Mouse (Mus musculus) lung, adult 2 months (tissue): Measurements from ENCODE around the gene Cmtr1. TPM values are rescaled to one million over a fixed set of nuclear protein-coding genes. Genes with fewer than 3 reads are reported as not detected.

ENCODE experiments used
- DNase-seq: peaks from one replicate; pipeline ENCODE4 v3.0.0; 2022
- H3K4me1 ChIP-seq: fragments of 200-500 bp; 2 replicates; pipeline ENCODE4 v1.6.1; 2011; ENCODE audit warnings: low read length; ENCODE audit not compliant: control insufficient read depth, insufficient read depth
- H3K4me3 ChIP-seq: fragments of 200-500 bp; replicated peaks from 2 replicates; pipeline ENCODE3; 2011; ENCODE audit warnings: low read depth, mild to moderate bottlenecking, control low read depth, low read length; ENCODE audit errors: extremely low read depth
- CTCF ChIP-seq: fragments of 200-500 bp; IDR thresholded peaks from 2 replicates; pipeline ENCODE4 v1.5.1; 2011; ENCODE audit warnings: mild to moderate bottlenecking, low read length, control low read depth; ENCODE audit not compliant: insufficient read depth
- POLR2A ChIP-seq: fragments of 200-500 bp; IDR thresholded peaks from 2 replicates; pipeline ENCODE4 v1.6.1; 2011; ENCODE audit warnings: low read depth, mild to moderate bottlenecking, control low read depth, low read length, borderline replicate concordance; ENCODE audit errors: extremely low read depth
- WGBS: fragments of 180-500 bp; shearing (Covaris S2); methylation state at CpG from one replicate; pipeline ENCODE4 v1.1.7; 2018; 5-methylcytosine and 5-hydroxymethylcytosine counted together
- polyA plus RNA-seq: library from polyadenylated mRNA; depleted of rRNA; stranded (reverse); fragments of >200 nt; gene quantifications from 2 replicates; pipeline ENCODE4 v1.2.3, GENCODE M21; 2012

Gene Cmtr1
- polyA plus RNA-seq, 1 experiment: 30.7 TPM

- Histone ChIP-seq H3K4me1 (peaks cover 8% of the 10 kb centered on the region), H3K4me3 (no peak overlapping the region)
- no peak for DNase-seq
- TF ChIP-seq POLR2A (no peak), CTCF (no peak)
- WGBS: 80% methylated on average over 10 of the region's 10 CpGs
Measured at GRCm38 (mm10) chr17:29668051-29668986, 7.9 kb downstream of the Cmtr1 start.

- H3K4me3 ChIP-seq: no peak overlapping the region
- DNase-seq: no peak
- peaks cover 8% of the 10 kb centered on the region for H3K4me1 ChIP-seq
- TF ChIP-seq POLR2A (no peak), CTCF (no peak)
- WGBS: 83% methylated on average over 4 of the region's 4 CpGs
Measured at GRCm38 (mm10) chr17:29669030-29669429, 8.6 kb downstream of the Cmtr1 start.

GRCm38 (mm10) chr17:29669936-29670335, 9.5 kb downstream of the Cmtr1 start:
- no peak for DNase-seq
- TF ChIP-seq POLR2A (no peak), CTCF (no peak)
- H3K4me1 ChIP-seq: peaks cover 8% of the 10 kb centered on the region
- H3K4me3 ChIP-seq: no peak overlapping the region

- peaks cover 8% of the 10 kb centered on the region for H3K4me1 ChIP-seq
- DNase-seq: no peak
- TF ChIP-seq CTCF: no peak
- no peak for TF ChIP-seq POLR2A
- H3K4me3 ChIP-seq: no peak overlapping the region
- WGBS: 48% methylated on average over 2 of the region's 2 CpGs
Measured at GRCm38 (mm10) chr17:29671021-29671420, 10.6 kb downstream of the Cmtr1 start.

- WGBS: 86% methylated on average over 4 of the region's 4 CpGs
- H3K4me1 ChIP-seq: peaks cover 8% of the 10 kb centered on the region
- TF ChIP-seq CTCF (no peak), POLR2A (no peak)
- H3K4me3 ChIP-seq: no peak overlapping the region
- DNase-seq: no peak
Measured at GRCm38 (mm10) chr17:29673325-29673724, 12.9 kb downstream of the Cmtr1 start.

GRCm38 (mm10) chr17:29678526-29678925, 18.1 kb downstream of the Cmtr1 start:
- WGBS: 65% methylated on average over 8 of the region's 8 CpGs
- DNase-seq: no peak
- no peak for TF ChIP-seq POLR2A
- no peak for TF ChIP-seq CTCF
- Histone ChIP-seq H3K4me1 (no peaks in the 10 kb centered on the region), H3K4me3 (no peak overlapping the region)

GRCm38 (mm10) chr17:29679038-29679767, 18.8 kb downstream of the Cmtr1 start:
- 74% methylated on average over 6 of the region's 6 CpGs for WGBS
- no peak for TF ChIP-seq CTCF
- Histone ChIP-seq H3K4me3 (no peak overlapping the region), H3K4me1 (no peaks in the 10 kb centered on the region)
- DNase-seq: no peak

- Histone ChIP-seq H3K4me3 (no peak overlapping the region), H3K4me1 (no peaks in the 10 kb centered on the region)
- DNase-seq: no peak
- WGBS: 89% methylated on average over 2 of the region's 2 CpGs
- no peak for TF ChIP-seq POLR2A
- TF ChIP-seq CTCF: no peak
Measured at GRCm38 (mm10) chr17:29680174-29680573, 19.8 kb downstream of the Cmtr1 start.

GRCm38 (mm10) chr17:29680921-29681320, 20.5 kb downstream of the Cmtr1 start:
- 75% methylated on average over 2 of the region's 2 CpGs for WGBS
- TF ChIP-seq POLR2A (no peak), CTCF (no peak)
- DNase-seq: no peak
- Histone ChIP-seq H3K4me3 (no peak overlapping the region), H3K4me1 (no peaks in the 10 kb centered on the region)
